Mouse (Mus musculus): ENCODE data around the gene Adam1a.

DNA sequence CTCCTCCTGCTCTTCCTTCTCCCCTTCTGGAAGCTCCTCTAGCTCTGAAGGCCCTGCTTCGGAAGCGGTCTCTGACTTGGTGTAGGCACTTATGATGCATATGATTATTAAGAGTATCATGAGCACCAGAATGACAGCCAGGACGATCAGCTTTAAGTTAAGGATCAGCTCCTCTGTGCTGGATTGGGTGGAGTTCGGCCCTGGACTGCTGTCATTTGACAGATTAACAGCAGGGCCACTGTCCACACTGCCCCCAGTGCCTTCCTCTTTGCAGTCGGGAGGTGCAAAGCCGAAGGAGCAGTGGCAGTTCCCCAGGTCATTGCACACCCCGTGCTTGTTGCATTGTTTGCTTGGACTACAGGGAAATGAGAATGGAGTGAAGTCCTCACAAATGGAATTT lies 44.6 kb downstream of the Adam1a start:
- TF ChIP-seq CTCF (IDR thresholded peaks at IDR 0.05; ENCODE audit: low read depth) (no peak), EP300 (IDR thresholded peaks at IDR 0.05; ENCODE audit: low read depth) (no peak)

All from liver, postnatal 0 days (tissue).